Mouse (Mus musculus): ENCODE measurements around the gene Tead1.

DNA sequence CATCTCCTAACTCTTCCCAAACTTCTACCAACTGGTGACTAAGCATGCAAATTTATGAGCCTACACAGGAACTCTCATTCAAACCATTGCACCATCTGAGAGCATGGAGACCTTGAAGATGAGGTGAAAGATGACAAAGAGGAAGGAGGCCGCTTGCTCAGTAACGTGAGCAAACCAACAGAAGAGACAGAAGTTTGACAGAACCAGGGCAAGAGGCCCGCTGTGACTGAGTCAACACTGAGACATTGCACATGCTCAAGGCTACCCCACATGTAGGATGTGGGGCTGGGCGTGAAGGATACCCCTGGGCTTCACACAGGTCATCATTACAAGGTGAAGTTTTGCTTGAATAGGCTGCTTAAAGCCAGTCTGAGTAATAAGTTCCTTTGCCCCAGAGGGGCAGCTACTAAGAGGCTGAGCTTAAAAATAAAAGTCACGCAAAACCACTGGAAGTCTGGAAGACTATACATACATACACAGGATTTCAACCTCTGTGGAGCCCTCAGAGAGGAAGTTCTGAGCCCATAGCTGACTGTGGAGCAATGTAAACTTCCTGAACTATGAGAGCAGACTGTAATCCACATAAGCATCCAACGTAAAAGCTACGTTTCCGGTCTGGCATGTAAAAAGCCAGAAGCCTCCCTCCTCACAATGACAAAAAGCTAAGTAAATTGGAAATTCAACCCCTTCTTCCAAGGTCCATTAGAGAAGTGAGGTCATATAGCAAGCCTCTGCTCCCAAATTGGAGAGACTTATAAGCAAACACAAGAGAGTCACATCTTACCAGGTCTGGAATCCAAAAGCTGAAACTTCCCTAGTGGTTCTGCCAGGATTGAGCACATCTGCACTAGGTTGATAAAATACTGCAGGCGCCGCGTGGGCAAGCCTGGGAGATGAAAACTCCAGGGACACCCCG lies 16.5 kb upstream of the Tead1 start:
- TF ChIP-seq CTCF (IDR thresholded peaks at IDR 0.05; ENCODE audit: extremely low read depth, insufficient read depth, insufficient read length, insufficient replicate concordance) (no peak), POLR2A (IDR thresholded peaks at IDR 0.05; ENCODE audit: low read depth, low read length) (no peak)
